Mouse (Mus musculus) kidney, postnatal 0 days (tissue): ENCODE results near the gene Atg101. TPM values are rescaled to one million over a fixed set of nuclear protein-coding genes. Genes with fewer than 3 reads are reported as not detected.

ENCODE experiments used
- ATAC-seq: fragments of 200-750 bp; cut with Nextera tagmentation; replicated peaks from 2 replicates; pipeline ENCODE4 v1.8.0; 2017; ENCODE audit warnings: low read depth, moderate number of reproducible peaks, moderate TSS enrichment, moderate library complexity; ENCODE audit not compliant: low FRiP score
- DNase-seq: peaks from one replicate; pipeline ENCODE4 v3.0.0-alpha.2; 2016; ENCODE audit warnings: low spot score
- H3K27ac ChIP-seq: fragments of 300-500 bp; sonication (generic); 2 replicates; pipeline ENCODE4 v1.5.1; 2014; ENCODE audit warnings: mild to moderate bottlenecking
- H3K27me3 ChIP-seq: fragments of 300-500 bp; sonication (generic); 2 replicates; pipeline ENCODE4 v1.6.1; 2014; ENCODE audit warnings: low read length, mixed read lengths; ENCODE audit not compliant: insufficient read depth
- H3K36me3 ChIP-seq: fragments of 300-500 bp; sonication (generic); 2 replicates; pipeline ENCODE4 v1.6.1; 2014; ENCODE audit warnings: low read length, mixed read lengths; ENCODE audit not compliant: insufficient read depth
- H3K4me1 ChIP-seq: fragments of 300-500 bp; sonication (generic); replicated peaks from 2 replicates; pipeline ENCODE4 v1.6.1; 2014; ENCODE audit warnings: antibody characterized with exemption, low read length, mixed read lengths; ENCODE audit not compliant: insufficient read depth
- H3K4me2 ChIP-seq: fragments of 300-500 bp; sonication (generic); 2 replicates; pipeline ENCODE4 v1.6.1; 2014; ENCODE audit warnings: mild to moderate bottlenecking, low read length, moderate library complexity, mixed read lengths
- H3K4me3 ChIP-seq: fragments of 300-500 bp; sonication (generic); replicated peaks from 2 replicates; pipeline ENCODE4 v1.5.1; 2014; ENCODE audit warnings: low read depth, low read length
- H3K9ac ChIP-seq: fragments of 300-500 bp; sonication (generic); 2 replicates; pipeline ENCODE4 v1.6.1; 2014; ENCODE audit warnings: low read depth, low read length
- H3K9me3 ChIP-seq: fragments of 300-500 bp; sonication (generic); replicated peaks from 2 replicates; pipeline ENCODE4 v1.6.1; 2016; ENCODE audit warnings: low read length, inconsistent platforms, mixed read lengths
- CTCF ChIP-seq: IDR thresholded peaks from 2 replicates; pipeline ENCODE4 v1.5.1; 2016; ENCODE audit warnings: antibody characterized with exemption, low read depth, mild to moderate bottlenecking, moderate library complexity
- WGBS: fragments of 180-500 bp; shearing (Covaris S2); extraction: QIAGEN DNeasy Blood & Tissue Kit; methylation state at CpG from one replicate; pipeline ENCODE4 v1.1.7; 2014; 5-methylcytosine and 5-hydroxymethylcytosine counted together
- polyA plus RNA-seq: library from polyadenylated mRNA; unstranded; fragments of >200 nt; fragmentation: Nextera tagmentation; extraction: Ambion mirVana; gene quantifications from 2 replicates; pipeline ENCODE4 v1.2.1, GENCODE M21; 2015

Gene Atg101
- polyA plus RNA-seq, 1 experiment from 2014 or later = 77.1 TPM

- peaks cover 18% of the 10 kb centered on the region for H3K36me3 ChIP-seq
- H3K27ac ChIP-seq = 0 out of 2 replicates have a peak overlapping the region, but pooled peaks have one; percentile 39
- peaks cover 13% of the 10 kb centered on the region for H3K4me1 ChIP-seq
- H3K27me3 ChIP-seq = no peaks in the 10 kb centered on the region
- TF ChIP-seq CTCF = no peak
- DNase-seq = peak; percentile 71
- 2% methylated on average over 25 of the region's 25 CpGs for WGBS
- peak overlapping the region; percentile 83 for H3K4me2 ChIP-seq
- H3K9ac ChIP-seq = peak overlapping the region; percentile 55
- no peaks in the 10 kb centered on the region for H3K9me3 ChIP-seq
- ATAC-seq = peak; percentile 11
- H3K4me3 ChIP-seq = peak overlapping the region; percentile 49
Measured at GRCm38 (mm10) chr15:101267053-101268032, 16.7 kb upstream of the Atg101 start.

- 75% methylated on average over 29 of the region's 29 CpGs for WGBS
- no peak overlapping the region for H3K4me3 ChIP-seq
- no peak overlapping the region for H3K27ac ChIP-seq
- H3K9me3 ChIP-seq = no peaks in the 10 kb centered on the region
- no peak overlapping the region for H3K4me2 ChIP-seq
- H3K9ac ChIP-seq = no peak overlapping the region
- DNase-seq (no peak), ATAC-seq (no peak)
- no peak for TF ChIP-seq CTCF
- H3K36me3 ChIP-seq = peaks cover 37% of the 10 kb centered on the region
- no peaks in the 10 kb centered on the region for H3K27me3 ChIP-seq
- H3K4me1 ChIP-seq = peaks cover 8% of the 10 kb centered on the region
Measured at GRCm38 (mm10) chr15:101270101-101270820, 13.8 kb upstream of the Atg101 start.

GRCm38 (mm10) chr15:101271107-101271506 is 13.0 kb upstream of the Atg101 start:
- no peak overlapping the region for H3K9ac ChIP-seq
- no peaks in the 10 kb centered on the region for H3K9me3 ChIP-seq
- H3K27ac ChIP-seq = no peak overlapping the region
- DNase-seq = no peak
- peaks cover 39% of the 10 kb centered on the region for H3K36me3 ChIP-seq
- no peak overlapping the region for H3K4me2 ChIP-seq
- H3K27me3 ChIP-seq = no peaks in the 10 kb centered on the region
- H3K4me1 ChIP-seq = peaks cover 6% of the 10 kb centered on the region
- no peak for ATAC-seq
- no peak overlapping the region for H3K4me3 ChIP-seq
- TF ChIP-seq CTCF = no peak
- 82% methylated on average over 3 of the region's 3 CpGs for WGBS

- ATAC-seq = no peak
- no peak overlapping the region for H3K4me2 ChIP-seq
- no peak overlapping the region for H3K9ac ChIP-seq
- 90% methylated on average over 15 of the region's 15 CpGs for WGBS
- H3K4me3 ChIP-seq = no peak overlapping the region
- no peaks in the 10 kb centered on the region for H3K27me3 ChIP-seq
- no peak for TF ChIP-seq CTCF
- H3K4me1 ChIP-seq = peaks cover 5% of the 10 kb centered on the region; the same call in 1 of the 2 replicates
- H3K27ac ChIP-seq = no peak overlapping the region
- peaks cover 39% of the 10 kb centered on the region for H3K36me3 ChIP-seq
- no peak for DNase-seq
- no peaks in the 10 kb centered on the region for H3K9me3 ChIP-seq
Measured at GRCm38 (mm10) chr15:101271513-101271912, 12.6 kb upstream of the Atg101 start.

DNA sequence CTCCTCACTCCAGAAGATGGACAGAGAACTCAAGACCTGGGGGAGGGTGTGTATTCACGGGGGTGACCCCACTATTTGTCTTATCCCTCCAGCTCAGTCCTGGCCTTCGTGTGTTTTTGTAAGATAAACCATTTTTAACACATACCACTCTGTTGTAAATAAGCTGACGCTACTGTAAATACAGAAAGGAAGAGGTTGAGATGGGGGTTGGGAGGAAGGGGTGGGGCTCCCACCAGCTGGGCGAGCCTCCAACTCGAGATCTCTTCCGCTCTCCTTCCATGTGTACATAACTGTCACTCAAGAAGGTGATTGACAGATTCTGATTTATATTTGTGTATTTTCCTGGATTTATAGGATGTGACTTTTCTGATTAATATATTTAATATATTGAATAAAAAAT is 9.7 kb upstream of the Atg101 start:
- WGBS = 48% methylated on average over 6 of the region's 6 CpGs
- Histone ChIP-seq H3K4me2 (no peak overlapping the region), H3K27me3 (no peaks in the 10 kb centered on the region), H3K4me1 (no peaks in the 10 kb centered on the region; the same call in 1 of the 2 replicates), H3K36me3 (peaks cover 39% of the 10 kb centered on the region), H3K27ac (no peak overlapping the region), H3K4me3 (no peak overlapping the region), H3K9me3 (no peaks in the 10 kb centered on the region), H3K9ac (no peak overlapping the region)
- no peak for ATAC-seq
- TF ChIP-seq CTCF = no peak
- no peak for DNase-seq

- no peak overlapping the region for H3K4me3 ChIP-seq
- TF ChIP-seq CTCF = no peak
- no peaks in the 10 kb centered on the region; the same call in 1 of the 2 replicates for H3K4me1 ChIP-seq
- DNase-seq (no peak), ATAC-seq (no peak)
- no peaks in the 10 kb centered on the region for H3K27me3 ChIP-seq
- H3K9me3 ChIP-seq = no peaks in the 10 kb centered on the region
- no peak overlapping the region for H3K4me2 ChIP-seq
- H3K27ac ChIP-seq = no peak overlapping the region
- peaks cover 21% of the 10 kb centered on the region for H3K36me3 ChIP-seq
- H3K9ac ChIP-seq = no peak overlapping the region
- 73% methylated on average over 11 of the region's 11 CpGs for WGBS
Measured at GRCm38 (mm10) chr15:101277351-101277899, 6.6 kb upstream of the Atg101 start.
